Mouse (Mus musculus): ENCODE measurements around the gene Kmt2e.
A peak's percentile ranks its signal among the peaks of the same experiment; 100 is the strongest.

- TF ChIP-seq CTCF (IDR thresholded peaks at IDR 0.05; ENCODE audit: low read depth) = peak; percentile 65
- TF ChIP-seq EP300 (optimal IDR thresholded peaks at IDR 0.05) = no peak
Observed at GRCm38 (mm10) chr5:23385136-23385535, 49.1 kb upstream of the Kmt2e start.
